Mouse (Mus musculus) ovary, postnatal 14 days (tissue): ENCODE measurements at regions not wholly inside any gene's neighbourhood (a gene's known extent, or its start where the extent isn't known, plus 50 kb on each side); places are given as distances from the start of the nearest gene placed in this dataset.

Source experiments
- DNase-seq: peaks from one replicate; pipeline ENCODE4 v3.0.0; 2022; ENCODE audit warnings: low spot score

GRCm38 (mm10) chr3:39062415-39062814 is 175.7 kb downstream of the Fat4 start:
- DNase-seq, result no peak

- no peak for DNase-seq
Observed at GRCm38 (mm10) chr3:39065457-39065856, 178.7 kb downstream of the Fat4 start.

- DNase-seq, result no peak
Observed at GRCm38 (mm10) chr3:39069011-39069410, 182.3 kb downstream of the Fat4 start.

- DNase-seq, result no peak
Observed at GRCm38 (mm10) chr3:39082678-39083270, 196.0 kb downstream of the Fat4 start.

GRCm38 (mm10) chr3:39088948-39089347 is 202.2 kb downstream of the Fat4 start:
- DNase-seq, result no peak

GRCm38 (mm10) chr3:39102324-39102723 is 215.6 kb downstream of the Fat4 start:
- no peak for DNase-seq

GRCm38 (mm10) chr3:39109756-39110392 is 223.1 kb downstream of the Fat4 start:
- DNase-seq, result no peak

GRCm38 (mm10) chr3:39114056-39114455 is 227.3 kb downstream of the Fat4 start:
- DNase-seq, result no peak

GRCm38 (mm10) chr3:39114826-39115225 is 228.1 kb downstream of the Fat4 start:
- DNase-seq, result no peak

GRCm38 (mm10) chr3:39115441-39115840 is 228.7 kb downstream of the Fat4 start:
- DNase-seq, result no peak

GRCm38 (mm10) chr3:39122250-39122649 is 235.5 kb downstream of the Fat4 start:
- no peak for DNase-seq

GRCm38 (mm10) chr3:39130532-39130931 is 243.8 kb downstream of the Fat4 start:
- no peak for DNase-seq

- DNase-seq, result no peak
Observed at GRCm38 (mm10) chr3:39165006-39165667, 278.4 kb downstream of the Fat4 start.

- no peak for DNase-seq
Observed at GRCm38 (mm10) chr3:39182646-39183045, 295.9 kb downstream of the Fat4 start.

- no peak for DNase-seq
Observed at GRCm38 (mm10) chr3:39195102-39195501, 308.4 kb downstream of the Fat4 start.

- DNase-seq, result no peak
Observed at GRCm38 (mm10) chr3:39202662-39203061, 315.9 kb downstream of the Fat4 start.

GRCm38 (mm10) chr3:39208651-39209050 is 321.9 kb downstream of the Fat4 start:
- DNase-seq, result no peak

- DNase-seq, result no peak
Observed at GRCm38 (mm10) chr3:39209382-39210165, 322.8 kb downstream of the Fat4 start.

GRCm38 (mm10) chr3:39211670-39212069 is 324.9 kb downstream of the Fat4 start:
- no peak for DNase-seq

- peak; percentile 13 for DNase-seq
Observed at GRCm38 (mm10) chr3:39220011-39220706, 333.4 kb downstream of the Fat4 start.

- no peak for DNase-seq
Observed at GRCm38 (mm10) chr3:39220707-39221034, 333.9 kb downstream of the Fat4 start.

GRCm38 (mm10) chr3:39222059-39222458 is 335.3 kb downstream of the Fat4 start:
- no peak for DNase-seq
